Mouse (Mus musculus): Measurements from ENCODE around the gene Kcnmb3.
A peak's percentile ranks its signal among the peaks of the same experiment; 100 is the strongest.

Kcnmb3 gene

DNA sequence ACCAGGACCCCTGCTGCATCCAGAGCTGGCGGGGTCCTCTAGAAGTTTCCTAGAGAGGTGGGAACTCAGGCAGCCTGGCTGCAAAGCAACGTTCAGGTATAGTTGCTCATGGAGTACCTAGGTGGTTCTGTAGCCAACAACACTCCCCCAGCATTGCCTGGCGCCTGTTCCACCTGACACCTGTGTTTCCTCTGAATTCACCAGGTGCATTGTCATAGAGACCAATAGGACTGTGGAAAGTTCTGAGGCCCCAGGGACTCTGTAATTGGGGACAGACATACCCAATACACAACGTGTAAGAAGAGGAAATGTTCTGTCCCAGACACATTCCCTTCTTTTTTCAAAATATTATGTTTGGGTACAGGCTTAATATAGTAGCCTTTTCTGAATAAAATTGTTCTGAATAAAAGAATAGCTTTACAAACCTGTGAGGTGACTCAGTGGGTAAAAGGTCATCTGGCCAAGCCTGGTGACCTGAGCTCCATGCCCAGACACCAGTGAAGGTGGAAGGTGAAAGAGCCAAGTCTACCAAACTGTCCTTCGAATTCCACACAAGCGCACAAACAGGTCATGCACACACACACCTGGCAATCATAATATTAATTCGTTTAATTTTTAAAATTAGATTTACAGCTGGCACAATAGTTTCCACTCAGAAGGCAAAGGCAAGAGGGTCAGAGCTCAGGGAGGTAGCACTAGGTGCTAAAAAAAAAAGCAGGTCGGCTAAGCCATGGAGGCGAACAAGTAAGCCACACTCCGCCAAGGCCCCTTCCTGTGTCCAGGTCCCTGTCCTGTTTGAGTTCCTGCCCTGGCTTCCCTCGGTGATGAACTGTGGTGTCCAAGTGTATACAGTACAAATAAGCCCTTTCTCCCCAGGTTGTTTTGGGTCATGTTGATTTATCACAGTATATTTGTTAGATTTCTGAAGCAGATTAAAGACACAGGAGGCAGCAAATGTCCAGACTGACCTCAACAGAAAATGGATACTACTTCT is at the start of gene Kcnmb3:
Gene Kcnmb3, minus strand, starts transcription at position 135 of the 994 bp plus-strand sequence.
- DNase-seq (ENCODE audit: low read depth, low spot score), result no peak

GRCm38 (mm10) chr3:32538091-32538490 is 46.1 kb upstream of the Kcnmb3 start:
- no peak for DNase-seq (ENCODE audit: low read depth, low spot score)

GRCm38 (mm10) chr3:32537556-32537955 is 45.5 kb upstream of the Kcnmb3 start:
- DNase-seq (ENCODE audit: low read depth, low spot score), result no peak

- no peak for DNase-seq (ENCODE audit: low read depth, low spot score)
Observed at GRCm38 (mm10) chr3:32535692-32536091, 43.7 kb upstream of the Kcnmb3 start.

DNA sequence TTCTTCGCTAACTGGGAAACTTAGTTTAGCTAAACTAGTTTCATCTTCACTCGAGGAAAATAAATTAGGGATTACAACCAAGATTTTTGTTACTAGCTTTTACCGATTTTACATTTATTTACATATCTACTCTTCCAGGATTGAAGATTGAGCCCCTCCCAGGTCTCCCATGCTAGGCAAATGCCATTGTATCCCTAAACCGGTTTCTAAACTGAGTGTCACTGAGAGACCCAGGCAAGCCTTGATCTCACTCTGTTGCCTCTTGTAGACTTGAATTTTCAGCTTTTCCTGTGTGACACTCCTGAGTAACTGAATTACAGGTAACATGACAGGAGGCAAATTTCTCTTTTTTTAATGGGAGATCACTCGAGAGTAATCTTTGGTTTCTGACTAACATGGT is 38.0 kb upstream of the Kcnmb3 start:
- no peak for DNase-seq (ENCODE audit: low read depth, low spot score)

- peak; percentile 94 for DNase-seq (ENCODE audit: low read depth, low spot score)
Observed at GRCm38 (mm10) chr3:32529303-32529898, 37.4 kb upstream of the Kcnmb3 start, which contains the start of gene Mfn1. Mfn1 (plus strand) TSS chr3:32529465.

GRCm38 (mm10) chr3:32527181-32527580 is 35.1 kb upstream of the Kcnmb3 start:
- no peak for DNase-seq (ENCODE audit: low read depth, low spot score)

DNA sequence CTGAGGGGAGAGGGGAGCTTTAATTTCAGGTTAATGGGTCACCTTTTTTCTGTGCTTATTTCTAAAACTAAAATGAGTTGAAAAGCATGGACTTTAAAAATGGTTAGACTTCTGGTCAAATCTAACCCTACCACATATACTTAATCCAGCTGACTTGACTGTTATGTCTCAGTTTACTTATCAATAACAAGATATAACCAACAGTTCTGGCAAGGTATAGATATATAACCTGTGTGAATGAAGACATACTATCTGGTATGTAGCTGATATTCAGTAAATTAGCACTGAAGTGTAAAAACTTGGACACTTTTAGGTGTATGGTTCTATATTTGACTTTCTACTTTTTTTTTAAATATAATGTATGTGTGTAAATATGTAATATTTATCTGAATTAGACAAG is 21.5 kb upstream of the Kcnmb3 start:
- no peak for DNase-seq (ENCODE audit: low read depth, low spot score)

GRCm38 (mm10) chr3:32512686-32513284 is 20.8 kb upstream of the Kcnmb3 start:
- DNase-seq (ENCODE audit: low read depth, low spot score), result no peak

- DNase-seq (ENCODE audit: low read depth, low spot score), result peak; percentile 54
Observed at GRCm38 (mm10) chr3:32511191-32511550, 19.1 kb upstream of the Kcnmb3 start.

- DNase-seq (ENCODE audit: low read depth, low spot score), result peak; percentile 98
Observed at GRCm38 (mm10) chr3:32510375-32511190, 18.6 kb upstream of the Kcnmb3 start.

- DNase-seq (ENCODE audit: low read depth, low spot score), result peak; percentile 24
Observed at GRCm38 (mm10) chr3:32509496-32510374, 17.7 kb upstream of the Kcnmb3 start, which contains the start of gene Zfp639. Zfp639 (plus strand) TSS chr3:32510259.

DNA sequence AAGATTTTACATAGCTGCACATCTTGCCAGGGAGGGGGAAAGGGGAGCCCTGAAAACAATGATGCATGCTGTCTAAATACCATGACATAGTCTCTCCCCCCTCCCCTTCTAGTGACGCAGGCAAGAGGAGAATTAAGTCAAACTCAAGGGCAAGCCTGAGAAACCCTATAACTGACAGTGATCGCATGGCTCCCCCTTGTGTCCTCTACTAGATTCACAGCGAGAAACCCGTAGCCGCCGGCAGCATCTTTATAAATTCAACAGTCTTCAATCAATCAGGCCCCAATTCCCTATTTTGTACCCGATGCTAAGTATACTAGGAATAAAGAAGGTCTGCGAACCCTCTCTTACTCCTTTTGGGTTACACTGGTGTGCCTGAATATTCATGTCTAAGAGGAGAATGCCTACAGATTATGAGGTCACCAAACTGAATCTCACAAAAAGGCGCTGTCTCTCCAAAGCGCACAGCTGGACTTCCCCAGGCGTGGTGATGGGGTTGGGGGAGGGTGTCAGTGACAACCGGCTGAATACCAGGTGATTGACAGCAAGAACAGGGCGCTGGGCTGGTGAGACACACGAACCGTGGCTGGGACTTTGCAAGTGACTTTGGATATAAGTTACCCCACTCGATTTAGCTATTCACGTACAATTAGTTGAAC is 16.8 kb upstream of the Kcnmb3 start:
- DNase-seq (ENCODE audit: low read depth, low spot score), result peak; percentile 92

GRCm38 (mm10) chr3:32506366-32507225 is 14.6 kb upstream of the Kcnmb3 start:
- no peak for DNase-seq (ENCODE audit: low read depth, low spot score)

GRCm38 (mm10) chr3:32505841-32506240 is 13.8 kb upstream of the Kcnmb3 start:
- no peak for DNase-seq (ENCODE audit: low read depth, low spot score)

- DNase-seq (ENCODE audit: low read depth, low spot score), result no peak
Observed at GRCm38 (mm10) chr3:32500346-32500745, 8.3 kb upstream of the Kcnmb3 start.

DNA sequence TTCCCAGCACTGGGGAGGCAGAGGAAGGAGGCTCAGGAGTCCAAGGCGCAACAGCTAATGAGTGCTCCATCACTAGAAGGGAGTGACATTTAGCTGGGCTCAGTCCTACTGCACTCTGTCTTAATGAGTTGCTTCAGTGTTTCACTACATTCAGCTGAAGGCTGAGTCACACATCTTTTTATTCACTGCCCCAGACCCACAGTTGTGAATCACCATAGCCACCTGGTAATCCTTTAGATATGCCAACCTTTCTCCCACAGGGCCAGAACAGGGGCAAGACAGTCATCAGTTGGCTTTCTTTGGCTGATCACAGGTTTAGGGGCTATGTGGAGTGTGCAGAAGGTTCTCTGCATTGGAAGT is 4.7 kb upstream of the Kcnmb3 start:
- no peak for DNase-seq (ENCODE audit: low read depth, low spot score)

- no peak for DNase-seq (ENCODE audit: low read depth, low spot score)
Observed at GRCm38 (mm10) chr3:32495856-32496710, 4.1 kb upstream of the Kcnmb3 start.

Measured in CD4-positive, CD25-positive, alpha-beta regulatory T cell, adult 2 months (primary cell).